Mouse (Mus musculus) gastrocnemius, postnatal 36 days (tissue): ENCODE measurements around the gene Rnf5. TPM values are rescaled to one million over a fixed set of nuclear protein-coding genes. Genes with fewer than 3 reads are reported as not detected.

Experiments used
- DNase-seq, 2 experiments: peaks; one replicate each; pipeline ENCODE4 v3.0.0; 2022
- intact Hi-C: fragments of 180-260 bp; cut with DNase I; formaldehyde crosslinking; loops from one replicate; pipeline ENCODE4 v1.15.1; 2025
- long read RNA-seq, 2 experiments: library from polyadenylated mRNA; stranded (forward); transcript quantifications; one replicate each; pipeline ENCODE4 v2.0.0; 2021
- total RNA-seq, 2 experiments: library from RNA; stranded (reverse); gene quantifications; 2 replicates each; pipeline ENCODE4 v1.2.3; 2021

Gene Rnf5
- total RNA-seq: 10 to 100 TPM; 17.3 to 18.0 TPM
- long read RNA-seq, experiment 1, transcript Rnf5-201 (6 exons, 1,238 nt): major isoform, 39 of 48 reads
- long read RNA-seq, experiment 1, partial matches to known transcripts: 1 of 48 reads
- long read RNA-seq, experiment 1, other reads (novel, unspliced or antisense): 8 of 48 reads
- long read RNA-seq, experiment 2, transcript Rnf5-201 (6 exons, 1,238 nt): major isoform, 49 of 60 reads
- long read RNA-seq, experiment 2, partial matches to known transcripts: 4 of 60 reads
- long read RNA-seq, experiment 2, other reads (novel, unspliced or antisense): 7 of 60 reads

DNA sequence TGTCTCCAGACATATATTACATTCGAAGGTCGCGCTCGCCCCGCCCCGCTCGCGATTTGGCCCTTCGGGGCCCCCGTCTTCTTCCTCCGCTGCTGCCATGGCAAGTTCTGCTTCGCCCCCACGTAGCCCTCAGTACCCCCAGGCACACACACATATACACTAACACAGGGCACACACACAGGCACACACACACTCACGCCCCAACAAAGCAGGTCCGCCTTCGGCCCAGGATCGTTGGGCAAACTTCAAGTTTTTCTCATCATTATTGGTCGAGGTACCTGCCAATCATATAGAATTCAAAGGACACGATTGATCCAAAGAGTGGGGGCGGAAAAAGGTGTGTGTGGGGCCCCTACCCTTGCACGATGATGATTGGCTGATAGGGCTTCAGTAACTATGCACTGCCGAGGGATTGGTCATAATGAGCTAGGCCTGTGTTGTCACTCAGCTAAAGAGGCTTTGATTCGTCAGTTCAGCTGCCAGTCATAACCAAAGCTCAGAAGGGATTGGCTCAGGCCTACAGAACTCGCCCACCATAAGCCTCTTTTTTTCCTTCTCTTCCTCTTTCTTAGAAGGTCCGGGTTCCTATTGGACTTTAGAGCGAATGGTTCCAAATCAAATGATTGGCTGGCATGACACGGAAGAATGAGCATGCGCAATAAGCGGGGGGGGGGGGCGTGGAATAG is at the start of gene Rnf5:
TSS of gene Rnf5 (minus strand) at position 316 of the 686 bp plus-strand sequence.
- intact Hi-C loops: no loop called here
- DNase-seq: peak; percentile 84 to 98

- DNase-seq: no peak
- intact Hi-C loops: loop anchor here (2.0 kb wide), 1 partner anchor 60 kb away; no protein-coding TSS in a partner anchor
These were observed 49.5 kb upstream of the Rnf5 start for GRCm38 (mm10) chr17:34652985-34653384.

- intact Hi-C loops: loop anchor here (2.0 kb wide), 1 partner anchor 60 kb away; no protein-coding TSS in a partner anchor
- DNase-seq: no peak
These were observed 49.1 kb upstream of the Rnf5 start for GRCm38 (mm10) chr17:34652546-34652945.

GRCm38 (mm10) chr17:34651507-34652221 is 48.2 kb upstream of the Rnf5 start:
- DNase-seq: no peak
- intact Hi-C loops: loop anchor here (2.0 kb wide), 1 partner anchor 61 kb away; no protein-coding TSS in a partner anchor

DNA sequence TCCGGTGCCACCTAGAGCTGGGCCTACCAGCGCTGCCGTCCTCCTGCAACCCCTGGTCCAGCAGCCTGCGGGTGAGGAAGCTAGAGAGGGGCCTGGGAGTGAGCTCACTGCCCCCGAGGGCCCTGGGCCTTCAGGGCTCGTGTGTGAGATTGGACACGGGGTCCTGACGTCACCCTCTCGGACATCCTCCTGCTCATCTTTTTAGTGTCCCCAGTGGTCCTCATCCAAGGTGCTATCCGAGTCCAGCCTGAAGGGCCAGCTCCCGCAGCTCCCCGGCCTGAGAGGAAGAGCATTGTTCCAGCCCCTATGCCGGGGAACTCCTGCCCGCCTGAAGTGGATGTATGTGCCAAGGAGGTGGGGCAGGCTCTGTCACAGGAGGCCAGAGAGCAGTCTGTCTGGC is 47.3 kb upstream of the Rnf5 start:
- DNase-seq: no peak
- intact Hi-C loops: no loop called here

DNA sequence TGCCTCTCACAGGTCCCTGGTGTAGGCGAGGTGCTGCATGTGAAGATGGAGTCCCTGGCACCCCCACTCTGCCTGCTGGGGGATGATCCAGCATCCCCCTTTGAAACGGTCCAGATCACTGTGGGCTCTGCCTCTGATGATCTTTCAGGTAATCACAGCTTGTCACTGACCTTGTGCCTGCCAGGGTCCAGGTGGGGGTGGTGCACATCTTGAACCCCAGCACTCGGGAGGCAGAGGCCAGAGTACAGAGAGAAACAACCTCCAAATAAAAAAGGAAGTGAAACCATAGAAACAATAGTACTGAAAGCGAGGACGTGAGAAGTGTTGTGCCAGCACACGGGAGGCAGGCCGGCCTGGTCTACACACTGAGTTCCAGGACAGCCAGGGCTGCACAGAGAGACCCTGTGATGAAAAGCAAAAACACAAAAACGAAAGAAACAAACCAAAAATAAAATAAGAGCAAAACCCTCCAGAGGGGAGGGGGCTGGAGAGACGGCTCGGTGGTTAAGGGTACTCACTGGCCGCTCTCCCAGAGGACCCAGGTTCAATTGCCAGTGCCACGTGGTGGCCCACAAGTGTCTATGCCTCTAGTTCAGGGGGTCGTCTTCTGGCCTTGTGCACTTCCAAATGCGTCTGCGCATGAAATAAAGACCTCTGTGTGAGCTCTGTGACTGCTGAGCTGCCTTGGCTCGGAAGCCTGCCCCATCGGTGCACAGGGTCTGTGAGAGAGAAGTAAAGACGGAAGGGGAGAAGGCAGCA is 45.8 kb upstream of the Rnf5 start:
- intact Hi-C loops: loop anchor here (10.0 kb wide), 1 partner anchor 186 kb away; the partner anchor contains the start of genes Dxo and Stk19
- DNase-seq: no peak

- peak in 1 of 2 experiments; percentile 8 for DNase-seq
- intact Hi-C loops: loop anchor here (10.0 kb wide), 1 partner anchor 186 kb away; the partner anchor contains the start of genes Dxo and Stk19
These were observed 44.8 kb upstream of the Rnf5 start for GRCm38 (mm10) chr17:34648141-34648890.

GRCm38 (mm10) chr17:34646906-34647787 is 43.7 kb upstream of the Rnf5 start, which contains the start of gene Atf6b:
Atf6b (plus strand) TSS chr17:34647146.
- intact Hi-C loops: loop anchor here (10.0 kb wide), 1 partner anchor 188 kb away; the partner anchor contains the start of genes Dxo and Stk19
- peak; percentile 85 to 92 for DNase-seq

GRCm38 (mm10) chr17:34645831-34646511 is 42.5 kb upstream of the Rnf5 start:
- DNase-seq: no peak
- intact Hi-C loops: loop anchor here (10.0 kb wide), 1 partner anchor 189 kb away; the partner anchor contains the start of genes Dxo and Stk19

DNA sequence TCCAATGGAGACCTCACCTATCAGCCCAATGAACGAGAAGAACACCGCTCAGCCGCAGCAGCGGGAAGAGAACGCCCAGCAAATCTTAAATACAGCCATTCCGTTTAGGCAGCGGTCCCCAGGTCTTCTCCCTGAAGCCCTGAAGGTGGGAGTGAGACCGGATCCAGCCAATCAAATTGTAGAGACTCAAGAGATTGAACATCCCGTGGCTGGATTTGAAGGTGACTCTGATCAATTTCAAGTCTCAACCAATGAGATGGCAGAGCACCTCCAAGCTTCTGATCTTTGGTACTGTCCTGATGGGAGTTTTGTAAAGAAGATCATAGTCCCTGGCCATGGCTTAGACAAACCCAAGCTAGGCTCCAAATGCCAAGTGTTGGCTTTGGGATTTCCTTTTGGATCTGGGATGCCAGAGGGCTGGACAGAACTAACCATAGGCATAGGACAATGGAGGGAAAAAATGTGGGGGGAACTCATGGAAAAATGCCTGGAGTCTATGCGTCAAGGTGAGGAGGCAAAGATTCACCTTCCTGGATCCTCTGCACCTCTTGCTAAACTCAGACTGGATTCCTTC is 41.9 kb upstream of the Rnf5 start:
- DNase-seq: no peak
- intact Hi-C loops: loop anchor here (10.0 kb wide), 1 partner anchor 189 kb away; the partner anchor contains the start of genes Dxo and Stk19

DNA sequence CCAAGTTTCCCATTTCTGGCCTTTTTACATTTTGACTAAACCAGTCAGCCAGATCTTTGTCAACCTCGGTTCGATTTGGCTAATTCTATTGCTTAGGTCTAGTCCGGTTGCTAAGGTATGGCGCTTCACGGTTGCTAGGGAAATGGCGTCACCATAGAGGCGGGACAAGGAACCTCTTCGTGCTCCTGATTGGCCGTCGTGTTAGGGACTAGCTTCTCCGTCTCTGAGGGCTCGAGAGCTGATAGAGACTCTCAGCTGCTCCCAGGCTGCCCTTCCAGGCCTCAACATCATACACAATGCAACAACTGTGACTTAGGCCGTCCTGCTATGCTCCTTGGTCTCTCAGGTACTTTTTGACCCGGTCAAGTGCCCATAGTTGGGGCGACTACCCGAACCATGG is 41.1 kb upstream of the Rnf5 start, which contains the start of gene Fkbpl:
TSS of gene Fkbpl (plus strand) at position 157 of the 400 bp plus-strand sequence.
- intact Hi-C loops: loop anchor here (10.0 kb wide), 1 partner anchor 190 kb away; the partner anchor contains the start of genes Dxo and Stk19
- peak; percentile 94 to 95 for DNase-seq

DNA sequence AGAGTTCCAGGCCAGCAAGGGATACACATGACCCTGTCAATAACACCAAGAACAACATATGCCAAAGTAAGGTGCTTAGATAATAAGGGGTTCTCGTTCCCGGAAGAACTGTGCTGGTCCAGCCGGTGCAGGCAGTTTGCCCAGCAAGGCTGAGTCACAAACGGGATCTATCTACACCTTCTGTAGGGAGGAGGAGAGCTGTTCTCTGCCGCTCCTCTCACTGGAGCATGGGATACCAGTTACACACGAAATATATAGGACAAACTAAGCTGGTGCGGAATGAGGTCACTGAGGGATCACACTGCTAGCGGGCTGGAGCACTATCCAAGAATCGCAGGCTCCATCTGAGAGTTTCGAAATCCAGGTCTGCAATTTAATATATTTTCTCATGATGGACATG is 40.5 kb upstream of the Rnf5 start:
- intact Hi-C loops: loop anchor here (10.0 kb wide), 1 partner anchor 191 kb away; the partner anchor contains the start of genes Dxo and Stk19
- no peak for DNase-seq

- DNase-seq: no peak
- intact Hi-C loops: loop anchor here (10.0 kb wide), 1 partner anchor 191 kb away; the partner anchor contains the start of genes Dxo and Stk19
These were observed 39.9 kb upstream of the Rnf5 start for GRCm38 (mm10) chr17:34643379-34643778.

DNA sequence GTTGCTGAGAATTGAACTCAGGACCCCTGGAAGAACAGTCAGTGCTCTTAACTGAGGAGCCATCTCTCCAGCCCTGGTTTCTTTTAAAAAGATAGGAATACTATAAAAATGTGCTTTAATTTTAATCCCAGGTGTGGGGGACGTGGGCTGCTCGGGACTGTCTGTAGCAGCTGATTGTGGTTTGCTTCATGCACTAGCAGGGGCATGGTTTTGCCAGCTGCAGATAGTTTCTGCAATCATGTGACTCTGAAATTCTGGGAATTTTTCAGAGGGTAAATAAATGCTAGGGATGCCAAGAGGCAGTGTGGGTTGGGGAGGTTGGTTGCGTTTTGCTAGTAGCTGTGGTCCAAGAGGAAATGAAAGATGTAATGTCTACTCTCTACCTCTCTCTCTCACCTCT is 38.5 kb upstream of the Rnf5 start:
- DNase-seq: no peak
- intact Hi-C loops: loop anchor here (10.0 kb wide), 1 partner anchor 193 kb away; the partner anchor contains the start of genes Dxo and Stk19

DNA sequence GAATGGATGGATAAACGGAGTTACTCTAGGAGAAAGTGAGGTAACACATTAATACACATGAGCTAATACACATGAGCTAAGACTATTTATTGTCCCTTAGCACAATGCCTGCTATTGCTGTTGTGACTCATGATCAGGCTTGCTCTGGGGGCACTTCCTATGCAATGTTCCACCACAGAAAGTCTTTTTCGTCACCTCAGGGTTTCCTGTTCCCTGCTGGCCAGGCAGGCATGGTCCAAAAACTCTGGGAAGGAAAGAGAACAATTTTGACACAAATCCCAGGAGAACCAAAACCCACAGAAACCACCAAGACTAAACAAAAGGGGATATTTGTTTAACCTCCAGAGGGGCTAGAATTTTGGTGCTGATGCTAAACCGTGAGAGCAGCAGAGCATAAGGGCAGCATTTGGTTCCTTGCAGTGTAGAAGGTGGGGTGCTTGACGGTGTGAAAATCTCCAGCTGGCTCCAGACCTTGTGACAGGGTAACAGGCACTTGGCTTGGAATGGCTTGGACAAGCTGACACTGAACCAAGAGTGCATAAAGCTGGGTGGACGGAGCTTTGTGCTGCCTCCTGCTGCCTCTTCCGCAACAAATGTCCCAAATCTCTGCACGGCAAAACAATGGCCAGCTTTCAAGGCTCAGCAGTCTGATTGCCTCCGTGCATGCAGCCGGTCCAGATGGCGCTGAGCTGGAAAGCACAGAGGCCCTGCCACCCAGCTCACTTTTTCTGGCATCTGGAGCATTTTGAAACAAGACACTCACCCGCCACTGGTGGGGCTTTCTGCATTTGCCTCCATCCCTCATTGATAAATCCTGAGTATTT is 37.5 kb upstream of the Rnf5 start:
- intact Hi-C loops: loop anchor here (10.0 kb wide), 1 partner anchor 194 kb away; the partner anchor contains the start of genes Dxo and Stk19
- no peak for DNase-seq
